Mouse (Mus musculus) bone marrow macrophage, adult 2 months (primary cell): ENCODE measurements around the gene Slain2.

Experiments
- CTCF ChIP-seq: IDR thresholded peaks from 2 replicates; pipeline ENCODE4 v1.5.1; 2012; ENCODE audit warnings: low read depth, mild to moderate bottlenecking, low read length, moderate library complexity
- POLR2A ChIP-seq: IDR thresholded peaks from 2 replicates; pipeline ENCODE4 v1.6.1; 2012; ENCODE audit warnings: mild to moderate bottlenecking, low read depth, low read length, borderline replicate concordance

- TF ChIP-seq CTCF (no peak), POLR2A (no peak)
Measured at GRCm38 (mm10) chr5:72883706-72884105, 30.4 kb upstream of the Slain2 start.
